Mouse (Mus musculus) left cerebral cortex, postnatal 10 days (tissue): ENCODE results near the gene Meis3. TPM values are rescaled to one million over a fixed set of nuclear protein-coding genes. Genes with fewer than 3 reads are reported as not detected.

Source experiments
- DNase-seq, 2 experiments: peaks; one replicate each; pipeline ENCODE4 v3.0.0; 2021 to 2022; ENCODE audit warnings: low spot score in 2 of 2, mixed read lengths in 1 of 2; ENCODE audit errors: extremely low spot score in 1 of 2
- intact Hi-C: fragments of 180-260 bp; cut with DNase I; formaldehyde crosslinking; loops from one replicate; pipeline ENCODE4 v1.15.1; 2025
- total RNA-seq, 2 experiments: library from RNA; stranded (reverse); gene quantifications; 2 replicates each; pipeline ENCODE4 v1.2.3; 2021

Gene Meis3
- total RNA-seq = 10 to 100 TPM; 42.4 to 46.4 TPM

DNA sequence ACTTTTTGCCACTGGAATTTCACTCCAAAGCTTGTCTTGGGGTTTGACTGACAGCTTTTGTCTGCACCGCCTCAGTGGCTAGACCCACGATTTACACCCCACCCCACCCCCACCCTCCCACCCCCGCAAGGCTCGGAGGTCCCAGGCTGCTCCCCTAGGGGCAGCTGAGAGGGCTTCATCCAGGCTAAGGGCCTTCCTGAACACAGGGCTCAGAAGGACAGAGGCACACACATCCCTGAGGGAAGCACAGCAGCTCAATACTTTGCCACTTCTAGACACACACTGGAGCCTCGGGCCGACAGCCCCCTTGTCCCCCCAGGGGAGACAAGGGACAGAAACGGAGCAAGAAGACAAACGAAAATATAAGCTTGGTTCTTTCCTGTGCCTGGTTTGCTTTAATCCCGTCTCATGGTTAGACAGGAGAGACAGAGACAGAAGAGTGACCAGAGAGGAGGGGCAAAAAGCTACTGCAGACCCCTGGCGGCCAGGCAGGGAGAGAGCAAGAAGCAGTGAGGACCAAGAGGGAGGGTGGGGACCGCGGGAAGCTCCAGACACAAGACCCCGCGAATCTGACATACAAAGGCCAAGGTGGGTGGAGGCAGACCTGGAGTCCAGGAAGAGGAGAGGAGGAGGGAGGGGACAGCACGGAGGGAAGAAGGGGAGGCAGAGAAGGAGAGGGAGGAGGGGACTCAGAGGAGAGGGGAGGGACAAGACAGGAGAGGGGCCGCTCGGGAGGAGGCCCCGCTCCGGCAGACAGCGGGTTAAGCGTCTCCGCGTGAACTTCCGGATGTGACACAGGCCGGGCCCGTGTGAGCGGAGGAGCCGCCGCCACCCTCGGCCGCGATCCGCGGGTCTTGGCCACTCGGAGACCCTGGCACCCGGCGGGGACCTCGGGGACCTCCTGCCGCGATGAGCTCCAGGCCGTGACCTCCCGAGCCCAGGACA lies at the start of gene Meis3:
Meis3 (plus strand) TSS at position 494 of the 945 bp plus-strand sequence.
- intact Hi-C loops = no loop called here
- peak in 1 of 2 experiments; percentile 84 for DNase-seq

DNA sequence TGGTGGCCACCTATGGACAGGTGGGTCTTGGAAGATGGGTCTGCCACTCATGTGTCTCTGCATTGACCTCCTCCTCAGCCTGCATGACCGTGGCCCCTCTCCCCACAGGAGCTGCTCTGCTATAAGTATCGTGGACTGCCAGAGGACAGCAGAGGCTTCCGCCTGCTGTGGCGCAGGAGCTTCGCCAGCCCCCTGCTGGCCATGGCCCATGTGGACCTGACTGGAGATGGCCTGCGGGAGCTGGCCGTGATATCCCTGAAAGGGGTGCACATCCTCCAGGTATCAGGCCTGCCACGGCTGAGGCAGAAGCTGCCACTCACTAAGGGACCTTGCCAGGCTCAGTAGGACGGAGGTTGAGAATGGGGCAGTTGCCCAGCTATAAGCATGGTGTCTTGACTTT lies 49.1 kb upstream of the Meis3 start:
- intact Hi-C loops = no loop called here
- DNase-seq = no peak

DNA sequence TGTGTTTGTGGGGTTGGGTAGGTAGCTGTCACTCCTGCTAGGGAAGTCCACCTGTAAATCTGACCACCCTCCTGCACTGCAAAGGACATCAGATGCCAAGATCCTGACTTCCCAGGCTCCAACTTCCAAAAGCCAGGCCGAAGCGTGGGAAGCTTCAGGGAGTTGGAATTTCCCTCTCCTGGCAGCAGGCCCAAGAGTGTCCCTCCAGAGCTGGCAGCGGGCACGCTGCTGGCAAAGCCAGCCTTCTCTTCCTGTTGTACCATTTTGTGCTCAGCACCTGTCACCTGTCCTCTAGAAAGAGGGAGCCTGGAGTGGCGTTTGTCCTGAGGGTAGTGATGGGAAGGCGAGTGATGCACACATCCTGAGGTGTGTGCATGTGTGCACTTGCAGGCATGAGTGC lies 46.5 kb upstream of the Meis3 start:
- peak in 1 of 2 experiments; percentile 68 for DNase-seq
- intact Hi-C loops = no loop called here

DNA sequence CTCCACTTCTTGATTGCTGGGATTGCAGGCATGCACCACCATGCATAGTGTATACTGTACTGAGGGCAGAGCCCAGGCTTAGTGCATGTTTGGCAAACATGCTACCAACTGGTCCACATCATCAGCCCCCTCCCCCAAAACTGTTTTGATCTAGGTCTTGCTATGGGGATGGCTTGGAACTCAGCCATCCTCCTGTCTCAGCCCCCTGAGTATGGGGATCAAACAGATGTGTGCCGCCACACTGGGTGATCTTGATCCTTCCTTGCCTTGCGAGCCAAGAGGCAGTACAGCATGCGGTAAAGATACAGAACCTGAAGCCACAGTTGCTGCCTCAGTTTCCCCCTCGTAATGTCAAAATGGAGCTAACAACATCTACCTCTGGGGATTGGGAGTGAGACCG lies 46.0 kb upstream of the Meis3 start:
- DNase-seq = no peak

DNA sequence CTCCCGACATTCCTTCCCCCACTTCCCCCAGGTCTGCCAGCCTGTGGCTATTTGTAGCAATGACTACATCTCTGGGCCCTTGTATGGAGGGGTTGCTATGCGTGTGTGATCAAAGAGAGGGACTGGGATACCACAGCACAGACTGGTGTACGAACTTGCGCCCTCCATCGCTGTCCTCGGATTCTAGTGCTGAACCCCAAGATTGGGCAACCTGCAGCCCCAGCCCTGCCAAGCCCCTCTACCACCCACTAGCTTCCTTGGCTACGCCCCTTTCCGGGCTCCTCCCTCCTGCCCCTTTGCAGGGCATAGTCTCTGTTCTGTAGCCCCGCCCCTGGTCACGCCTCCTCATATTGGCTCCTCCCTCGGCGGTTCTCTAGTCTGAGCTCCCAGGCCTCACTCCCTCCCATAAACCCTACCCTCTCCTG lies 45.5 kb upstream of the Meis3 start, which contains the start of gene Slc8a2:
Slc8a2 (plus strand) TSS at position 406 of the 425 bp plus-strand sequence.
- DNase-seq = peak; percentile 86 to 94
- intact Hi-C loops = no loop called here

More for the DNA sequence above, 46.0 kb upstream of the Meis3 start:
- intact Hi-C loops = no loop called here

DNA sequence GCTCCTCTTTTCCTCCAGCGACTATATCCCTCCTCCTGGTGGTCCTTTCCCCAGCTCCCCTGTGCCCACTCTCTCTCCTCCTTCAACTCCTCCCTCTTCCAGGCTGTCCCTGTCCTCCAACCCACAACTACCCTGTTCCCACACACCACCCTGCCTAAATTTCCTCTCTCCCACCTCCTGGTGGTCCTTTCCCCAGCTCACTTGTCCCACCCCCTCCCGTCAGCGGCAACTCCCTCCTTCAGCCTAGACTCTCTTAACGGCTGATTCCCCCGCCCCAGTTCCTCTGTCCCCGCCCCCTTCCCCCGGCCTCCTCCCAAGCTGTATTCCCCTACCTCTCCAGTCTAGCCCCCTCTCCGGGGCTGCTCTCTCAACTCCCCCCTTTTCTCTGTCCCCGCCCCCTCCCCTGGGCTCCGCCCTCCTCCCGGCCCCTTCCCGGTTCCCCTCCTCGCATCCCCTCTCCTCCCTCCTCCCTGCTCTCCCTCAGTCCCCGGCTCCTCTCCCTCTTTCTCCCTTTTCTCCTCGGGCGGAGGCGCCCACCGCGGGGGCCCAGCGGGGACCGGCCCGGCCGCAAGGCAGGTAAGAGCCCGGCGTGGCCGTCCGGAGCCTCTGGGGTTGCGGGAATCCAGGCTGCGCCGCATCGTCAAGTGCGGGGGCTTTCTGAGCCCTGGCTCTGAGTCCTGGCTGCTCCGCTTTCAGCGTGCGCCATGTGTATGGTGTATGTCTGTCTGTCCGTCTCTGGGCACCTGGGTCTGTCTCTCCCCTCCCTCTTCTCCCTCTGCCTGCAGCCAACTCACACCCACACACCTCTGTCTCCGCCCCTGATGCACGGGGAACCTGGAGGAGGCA lies 44.8 kb upstream of the Meis3 start:
- peak; percentile 36 to 84 for DNase-seq
- intact Hi-C loops = no loop called here

DNA sequence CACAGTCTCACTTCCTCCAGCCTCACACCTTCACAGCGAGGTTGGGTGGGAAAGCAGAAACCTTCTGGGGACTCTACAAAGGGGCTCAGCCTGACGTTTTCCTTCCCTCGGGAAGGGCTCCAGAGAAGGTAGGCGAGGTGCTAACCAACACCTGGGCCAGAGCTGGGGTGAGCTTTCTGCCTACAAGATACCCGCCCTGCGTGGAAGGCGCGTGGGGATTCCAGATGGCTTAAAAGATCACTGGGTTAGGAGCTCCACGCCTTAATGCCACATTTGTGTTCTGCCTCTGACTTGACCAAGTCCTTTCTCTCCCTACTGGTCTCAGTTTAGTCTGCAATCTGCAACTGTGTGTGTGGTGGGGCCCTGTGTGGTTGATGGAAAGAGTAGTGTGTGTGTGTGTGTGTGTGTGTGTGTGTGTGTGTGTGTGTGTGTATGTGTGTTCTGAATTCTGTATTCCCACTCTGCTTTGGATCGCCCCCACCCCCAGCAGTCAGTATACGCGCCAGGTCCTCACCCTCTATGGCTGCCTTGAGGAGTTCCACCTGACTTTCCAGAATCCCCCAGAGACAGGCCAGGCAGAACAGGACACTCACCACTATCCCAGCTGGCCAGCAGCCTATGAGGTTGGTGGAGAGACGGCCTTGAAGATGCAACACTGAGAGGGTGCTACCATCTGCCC lies 43.8 kb upstream of the Meis3 start:
- intact Hi-C loops = no loop called here
- no peak for DNase-seq

DNA sequence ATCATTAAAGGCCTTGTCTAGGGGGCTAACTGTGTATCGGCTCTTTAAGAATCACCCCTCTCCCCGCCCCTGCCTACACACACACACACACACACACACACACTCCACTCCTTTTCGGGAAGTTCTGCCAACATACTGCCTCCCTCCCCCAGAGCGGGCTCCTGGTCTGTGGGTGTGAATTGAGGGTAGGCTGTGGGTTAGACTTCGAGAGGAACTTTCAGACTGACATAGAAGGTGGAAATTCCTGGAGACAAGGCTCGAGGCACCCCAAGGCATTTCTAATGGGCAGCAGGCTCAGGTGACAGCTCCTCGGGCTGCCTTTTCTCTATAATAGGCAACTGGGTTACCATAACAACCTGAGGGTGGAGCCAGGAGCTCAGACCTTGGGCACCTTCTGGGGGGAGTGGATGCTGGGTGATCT lies 42.7 kb upstream of the Meis3 start:
- no peak for DNase-seq
- intact Hi-C loops = no loop called here

DNA sequence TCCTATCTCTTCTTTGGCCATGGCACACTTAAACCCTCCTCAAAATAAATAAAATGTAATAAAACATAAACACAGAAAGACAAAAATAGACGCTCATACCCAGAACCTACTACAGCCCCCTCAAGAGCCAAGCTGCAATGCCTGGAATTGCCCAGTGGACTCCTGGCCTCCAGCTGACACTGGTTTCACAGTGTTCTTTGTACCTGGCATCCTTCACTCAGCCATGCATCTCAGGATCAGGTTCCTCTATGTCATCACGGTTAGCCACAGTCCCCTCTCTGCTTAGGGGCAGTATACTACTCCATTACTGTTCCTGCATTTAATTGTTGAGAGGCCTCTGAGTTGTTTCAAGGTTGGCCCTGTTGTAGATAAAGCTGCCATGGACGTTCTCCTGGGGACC lies 42.0 kb upstream of the Meis3 start:
- DNase-seq = no peak
- intact Hi-C loops = no loop called here

DNA sequence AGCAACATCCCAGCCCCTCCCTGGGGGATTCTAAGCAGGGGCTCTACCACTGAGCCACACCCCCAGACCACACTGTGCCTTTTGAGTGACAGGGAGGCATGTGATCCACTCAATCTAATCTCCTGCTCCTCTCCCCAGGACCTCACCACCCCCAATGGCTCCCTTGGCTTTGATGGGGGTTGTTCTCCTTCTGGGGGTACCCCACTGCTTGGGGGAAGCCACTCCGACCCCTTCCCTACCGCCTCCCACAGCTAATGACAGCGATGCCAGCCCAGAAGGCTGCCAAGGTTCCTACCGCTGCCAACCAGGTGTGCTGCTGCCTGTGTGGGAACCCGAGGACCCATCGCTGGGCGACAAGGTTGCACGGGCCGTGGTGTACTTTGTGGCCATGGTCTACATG lies 41.2 kb upstream of the Meis3 start:
- intact Hi-C loops = no loop called here

DNA sequence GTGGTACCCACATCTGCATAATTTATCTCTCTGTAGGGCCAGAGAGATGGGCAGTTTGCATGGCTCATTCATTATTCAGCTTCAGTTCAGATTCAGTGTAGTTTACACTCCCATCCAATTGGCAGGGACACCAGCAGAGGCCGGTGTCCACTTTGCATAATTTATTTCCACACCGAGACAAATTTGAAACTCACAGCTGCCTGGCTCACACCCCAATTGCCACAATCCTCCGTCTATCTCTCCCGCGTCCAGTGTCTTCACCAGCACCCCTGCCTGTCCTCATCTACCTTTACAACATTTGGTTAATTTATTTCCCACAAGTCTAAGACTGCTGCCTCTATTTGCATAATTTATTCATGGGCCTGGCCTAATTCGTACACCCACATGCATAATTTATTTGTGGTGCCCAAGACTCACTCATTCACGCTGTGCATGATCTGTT lies 39.9 kb upstream of the Meis3 start:
- intact Hi-C loops = no loop called here
- no peak for DNase-seq

More for the DNA sequence above, 41.2 kb upstream of the Meis3 start:
- DNase-seq = no peak

DNA sequence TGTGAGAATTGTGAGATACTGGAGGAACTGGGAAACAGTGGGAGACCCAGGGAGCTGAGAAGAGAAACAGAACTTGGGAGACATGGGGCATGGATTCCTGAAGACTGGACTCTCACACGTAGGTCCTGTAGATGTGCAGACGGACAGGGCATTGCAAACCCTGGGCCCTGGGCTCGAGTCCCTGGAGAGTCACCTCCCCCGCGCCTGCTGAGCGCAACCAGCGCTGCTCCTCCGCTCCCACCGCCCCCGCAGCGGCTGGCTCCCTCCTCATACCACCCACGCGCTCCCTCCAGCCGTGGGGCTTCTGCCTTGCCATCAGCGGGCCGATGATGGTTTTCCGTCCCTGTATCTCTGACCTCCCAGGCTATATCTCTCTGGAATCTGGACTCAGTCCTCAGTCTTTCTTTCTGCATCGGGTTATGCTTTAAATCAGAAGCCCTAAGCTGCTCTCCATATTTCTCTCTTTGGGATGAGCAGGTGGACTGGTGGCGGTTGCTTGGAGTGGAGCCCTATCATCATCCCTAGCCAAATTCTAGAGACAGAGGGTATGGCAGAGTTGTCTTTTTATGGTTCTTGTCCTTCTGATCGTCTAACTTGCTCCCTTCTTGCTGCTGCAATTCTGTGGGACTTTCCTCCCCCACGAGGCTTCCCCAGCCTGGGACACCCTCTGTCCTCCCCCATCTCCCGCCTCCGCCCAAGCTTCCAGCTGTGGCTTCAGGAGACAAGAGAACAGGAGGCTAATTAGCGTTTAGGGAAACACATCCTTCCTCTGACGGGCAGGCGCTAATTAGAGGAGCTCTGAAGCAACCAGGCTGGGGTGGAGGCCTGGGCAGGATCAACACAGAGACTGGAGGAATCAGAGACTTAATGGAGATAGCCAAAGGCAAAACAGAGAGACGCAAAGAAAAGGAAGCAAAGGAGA lies 28.1 kb upstream of the Meis3 start:
- DNase-seq = peak in 1 of 2 experiments; percentile 83
- intact Hi-C loops = no loop called here

DNA sequence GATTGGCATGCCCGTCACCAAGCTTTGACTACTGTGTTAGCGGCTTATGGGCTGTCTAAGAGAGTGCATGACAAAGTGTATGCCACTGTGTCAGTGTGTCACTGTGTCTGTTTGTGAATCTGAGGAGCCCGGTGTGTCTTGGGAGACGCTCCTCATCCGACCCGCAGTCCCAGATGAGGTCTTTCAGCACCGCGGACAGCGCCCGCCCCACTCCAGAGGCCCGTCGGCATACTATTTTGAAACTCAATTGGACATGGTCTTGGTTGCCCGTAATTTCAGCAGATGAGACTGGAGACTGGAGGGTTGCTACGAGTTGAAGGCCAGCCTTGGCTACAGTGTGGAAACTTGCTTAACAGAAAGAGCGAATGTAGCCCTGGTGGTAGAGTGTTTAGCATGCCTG lies 27.2 kb upstream of the Meis3 start:
- peak in 1 of 2 experiments; percentile 67 for DNase-seq

DNA sequence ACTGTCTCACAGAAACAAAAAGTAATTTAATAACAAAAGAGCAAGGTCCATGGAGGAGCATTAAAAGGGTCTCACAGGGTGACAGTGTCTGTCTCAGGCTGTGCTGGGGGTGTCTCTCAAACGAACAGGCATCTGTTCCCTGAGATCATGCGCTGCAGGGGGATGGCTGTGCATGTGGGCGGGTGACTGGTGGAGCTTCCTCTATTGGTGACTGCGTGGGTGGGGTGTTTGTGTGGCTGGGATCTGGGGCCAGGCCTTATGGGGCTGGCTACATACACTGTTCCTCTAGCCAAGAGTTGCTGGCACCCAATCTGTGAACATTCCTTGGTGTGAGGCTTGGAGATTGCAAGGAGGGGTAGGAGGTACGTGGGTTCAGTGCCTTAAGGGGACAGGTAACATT lies 25.6 kb upstream of the Meis3 start:
- peak; percentile 74 to 81 for DNase-seq
- intact Hi-C loops = no loop called here

More for the DNA sequence above, 27.2 kb upstream of the Meis3 start:
- intact Hi-C loops = no loop called here

DNA sequence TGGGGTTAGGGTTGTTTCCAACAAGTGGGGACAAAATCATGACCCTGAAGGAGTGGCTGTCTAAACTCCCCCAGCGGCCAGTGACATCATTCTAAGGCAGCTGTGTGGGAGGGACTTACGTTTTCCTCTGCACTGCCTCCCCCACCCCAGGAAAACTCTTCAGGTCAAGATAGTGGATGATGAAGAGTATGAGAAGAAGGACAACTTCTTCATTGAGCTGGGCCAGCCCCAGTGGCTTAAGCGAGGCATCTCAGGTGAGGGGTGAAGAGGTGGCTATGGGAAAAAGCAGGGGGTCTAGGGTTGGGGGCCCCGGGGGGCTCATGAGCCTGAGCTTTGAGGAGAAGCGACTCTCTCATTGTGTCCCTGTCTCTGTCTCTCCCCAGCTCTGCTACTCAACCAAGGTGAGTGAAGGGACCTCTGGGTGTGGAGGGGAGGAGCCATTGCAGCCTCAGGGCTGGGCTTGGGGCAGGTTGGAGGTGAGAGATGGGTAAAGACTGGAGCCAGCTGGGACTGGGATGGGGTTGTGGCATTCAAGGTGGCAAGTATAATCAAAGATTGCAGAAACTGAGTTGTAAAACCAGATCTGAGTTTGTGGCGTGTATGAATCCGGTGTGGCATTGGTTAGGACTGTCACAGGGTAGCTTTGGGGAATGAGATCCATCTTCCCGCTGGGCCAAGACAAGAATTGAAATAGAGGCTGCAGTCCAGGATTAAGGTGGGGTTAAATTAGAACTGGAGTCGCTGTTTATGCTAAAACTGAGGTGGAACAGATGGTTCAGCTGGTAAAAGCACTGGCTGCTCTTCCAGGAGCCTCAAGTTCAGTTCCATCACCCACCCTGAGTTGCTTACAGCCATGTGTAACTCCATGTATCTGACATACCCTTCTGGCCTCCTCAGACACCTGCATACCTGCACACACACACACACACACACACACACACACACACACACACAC lies 24.4 kb upstream of the Meis3 start:
- no peak for DNase-seq
- intact Hi-C loops = loop anchor here (5.0 kb wide), 1 partner anchor 48 kb away; no protein-coding TSS in a partner anchor

DNA sequence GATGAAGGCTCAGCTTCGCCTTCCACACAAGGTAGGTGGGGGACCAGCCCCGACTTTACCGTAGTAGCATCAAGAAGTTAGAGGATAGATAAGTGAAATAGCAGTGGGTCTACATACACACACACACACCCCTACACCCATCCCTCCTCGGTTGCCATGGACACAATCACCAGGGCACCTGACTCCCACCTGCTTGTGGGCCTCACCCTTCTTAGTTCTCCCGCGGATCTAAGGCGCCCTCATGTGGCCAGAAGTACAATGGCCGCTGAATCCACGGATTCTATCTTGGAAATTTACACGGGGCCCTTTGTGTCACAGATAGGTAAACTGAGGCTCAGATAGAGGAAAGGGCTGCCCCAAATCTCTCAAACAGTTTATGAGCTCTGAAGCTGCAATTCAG lies 21.4 kb upstream of the Meis3 start:
- intact Hi-C loops = loop anchor here (5.0 kb wide), 1 partner anchor 51 kb away; no protein-coding TSS in a partner anchor
- peak; percentile 51 to 61 for DNase-seq
